Mouse (Mus musculus): ENCODE measurements around the gene Maz.
A peak's percentile ranks its signal among the peaks of the same experiment; 100 is the strongest.

Maz gene

GRCm38 (mm10) chr7:127008239-127009019 is 18.4 kb downstream of the Maz start:
- DNase-seq (ENCODE audit: low read depth, low spot score) = no peak

DNA sequence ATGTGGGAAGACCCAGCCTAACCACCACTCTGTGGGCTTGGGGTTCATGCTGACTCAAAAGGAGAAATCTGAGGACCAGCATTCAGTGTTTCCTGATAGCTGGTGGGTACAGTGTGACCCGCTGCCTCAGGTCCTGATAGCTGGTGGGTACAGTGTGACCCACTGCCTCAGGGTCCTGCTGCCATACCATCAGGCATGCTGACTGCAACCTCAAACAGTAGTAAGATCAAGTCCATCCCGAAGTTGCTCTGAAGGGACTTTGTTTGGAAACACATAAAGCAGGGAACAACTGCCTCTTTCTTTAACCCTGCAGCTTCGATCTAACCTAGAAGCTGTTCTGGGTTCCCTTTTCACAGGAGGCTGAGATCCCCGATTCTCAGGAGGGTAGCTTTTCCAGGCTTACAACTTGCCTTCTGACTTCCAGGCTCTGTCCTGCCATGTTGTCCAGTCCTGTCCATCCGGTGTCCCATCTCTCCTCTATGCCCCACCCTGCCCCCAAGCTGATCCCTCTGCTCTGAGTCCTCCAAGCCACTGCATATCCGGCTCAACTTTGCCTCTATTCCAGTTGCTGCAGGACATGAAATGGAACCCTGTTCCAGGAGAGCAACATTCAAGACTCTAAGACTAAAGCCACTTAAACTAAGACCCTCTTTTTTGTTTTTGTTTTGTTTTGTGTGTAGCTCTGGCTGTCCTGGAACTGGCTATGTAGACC is 19.4 kb downstream of the Maz start:
- DNase-seq (ENCODE audit: low read depth, low spot score) = no peak

DNA sequence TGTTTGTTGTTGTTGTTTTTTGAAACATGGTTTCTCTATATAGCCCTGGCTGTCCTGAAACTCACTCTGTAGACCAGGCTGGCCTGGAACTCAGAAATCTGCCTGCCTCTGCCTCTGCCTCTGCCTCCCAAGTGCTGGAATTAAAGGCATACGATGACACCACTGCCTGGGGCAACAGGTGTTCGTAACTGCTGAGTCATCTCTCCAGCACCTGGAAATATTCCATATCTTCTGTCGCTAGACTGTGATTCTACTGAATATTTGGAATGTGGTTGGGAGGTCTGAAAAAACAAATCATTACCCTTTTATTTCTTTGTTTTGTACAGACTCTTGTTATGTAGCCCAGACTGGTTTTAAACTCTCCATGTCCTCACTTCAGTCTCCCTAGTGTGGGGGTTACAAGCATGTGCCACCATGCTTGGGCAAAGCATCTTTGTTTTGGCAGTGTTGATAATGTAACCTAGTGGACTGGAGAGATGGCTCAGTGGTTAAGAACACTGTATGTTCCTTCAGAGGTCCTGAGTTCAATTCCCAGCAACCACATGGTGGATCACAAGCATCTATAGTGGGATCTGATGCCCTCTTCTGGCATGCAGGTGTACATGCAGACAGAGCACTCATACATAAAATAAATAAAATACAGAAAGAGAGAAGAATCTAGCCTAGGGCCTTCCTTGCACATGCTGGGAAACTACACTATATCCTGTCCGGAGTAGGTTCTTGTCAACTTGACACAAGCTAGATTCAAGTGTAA is 22.5 kb downstream of the Maz start:
- DNase-seq (ENCODE audit: low read depth, low spot score) = no peak

- DNase-seq (ENCODE audit: low read depth, low spot score) = no peak
Measured at GRCm38 (mm10) chr7:127003620-127004019, 23.2 kb downstream of the Maz start.

GRCm38 (mm10) chr7:126999568-126999967 is 27.3 kb downstream of the Maz start:
- no peak for DNase-seq (ENCODE audit: low read depth, low spot score)

DNA sequence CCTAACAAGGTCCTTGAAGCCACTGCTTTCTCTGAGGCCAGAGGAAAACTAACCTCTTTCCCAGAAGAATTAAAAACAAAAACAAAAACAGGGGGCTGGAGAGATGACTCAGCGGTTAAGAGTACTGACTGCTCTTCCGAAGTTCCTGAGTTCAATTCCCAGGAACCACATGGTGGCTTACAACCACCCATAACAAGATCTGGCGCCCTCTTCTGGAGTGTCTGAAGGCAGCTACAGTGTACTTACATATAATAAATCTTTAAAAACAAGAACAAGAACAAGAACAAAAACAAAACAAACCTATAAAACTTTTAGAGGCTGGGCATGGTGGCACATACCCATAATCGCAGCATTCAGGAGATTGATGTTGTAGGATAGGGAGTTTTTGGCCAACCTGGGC is 30.4 kb downstream of the Maz start:
- no peak for DNase-seq (ENCODE audit: low read depth, low spot score)

- no peak for DNase-seq (ENCODE audit: low read depth, low spot score)
Measured at GRCm38 (mm10) chr7:126988816-126989215, 38.0 kb downstream of the Maz start.

GRCm38 (mm10) chr7:126986319-126986718 is 40.5 kb downstream of the Maz start:
- DNase-seq (ENCODE audit: low read depth, low spot score) = no peak

- DNase-seq (ENCODE audit: low read depth, low spot score) = no peak
Measured at GRCm38 (mm10) chr7:126984667-126985444, 42.0 kb downstream of the Maz start.

- DNase-seq (ENCODE audit: low read depth, low spot score) = no peak
Measured at GRCm38 (mm10) chr7:126983113-126983512, 43.7 kb downstream of the Maz start.

- no peak for DNase-seq (ENCODE audit: low read depth, low spot score)
Measured at GRCm38 (mm10) chr7:126982054-126982453, 44.8 kb downstream of the Maz start.

GRCm38 (mm10) chr7:126981601-126982000 is 45.2 kb downstream of the Maz start:
- DNase-seq (ENCODE audit: low read depth, low spot score) = no peak

DNA sequence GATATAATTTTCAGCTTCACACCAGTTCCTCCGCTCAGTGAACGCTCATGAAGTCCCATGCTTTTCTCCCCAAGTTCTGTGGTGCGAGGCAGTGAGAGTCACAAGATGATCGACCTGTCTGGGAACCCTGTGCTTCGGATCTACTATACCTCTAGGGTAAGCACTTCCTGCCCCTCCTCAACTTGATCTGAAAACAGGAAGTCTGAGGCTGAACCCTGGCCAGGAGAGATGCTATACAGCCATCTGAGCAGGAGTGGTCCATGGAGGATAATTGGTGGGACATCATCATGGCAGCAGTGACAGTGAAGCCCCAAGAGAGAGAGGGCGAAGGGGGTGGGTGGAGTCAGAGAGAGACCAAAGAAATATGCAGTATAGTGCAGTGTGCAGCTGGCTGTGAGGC is 48.0 kb downstream of the Maz start:
- no peak for DNase-seq (ENCODE audit: low read depth, low spot score)

DNA sequence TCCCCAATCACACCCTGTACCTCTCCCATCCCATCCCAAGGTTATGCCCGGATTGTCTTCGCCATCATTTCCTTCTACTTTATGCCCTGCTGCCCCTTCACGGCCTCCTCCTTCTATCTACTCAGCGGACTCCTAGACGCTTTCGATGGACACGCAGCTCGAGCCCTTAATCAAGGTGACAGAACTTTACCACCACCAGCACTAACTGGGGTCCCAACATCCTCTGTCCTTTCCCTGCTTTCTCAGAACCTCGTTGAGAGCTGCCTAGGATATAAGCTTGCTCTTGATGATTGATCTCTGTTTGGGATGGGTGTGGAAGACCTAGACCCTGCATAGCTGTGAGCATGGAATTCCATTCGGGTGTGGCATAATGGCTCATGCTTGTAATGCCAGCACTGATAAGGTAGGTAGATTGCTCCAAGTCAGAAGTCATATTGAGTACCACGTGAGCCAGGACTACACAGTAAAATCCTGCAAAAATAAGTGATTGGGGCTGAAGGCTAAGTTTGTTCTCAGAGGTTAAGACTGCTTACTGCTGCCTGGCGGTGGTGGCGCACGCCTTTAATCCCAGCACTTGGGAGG is 49.9 kb downstream of the Maz start:
- DNase-seq (ENCODE audit: low read depth, low spot score) = no peak

DNA sequence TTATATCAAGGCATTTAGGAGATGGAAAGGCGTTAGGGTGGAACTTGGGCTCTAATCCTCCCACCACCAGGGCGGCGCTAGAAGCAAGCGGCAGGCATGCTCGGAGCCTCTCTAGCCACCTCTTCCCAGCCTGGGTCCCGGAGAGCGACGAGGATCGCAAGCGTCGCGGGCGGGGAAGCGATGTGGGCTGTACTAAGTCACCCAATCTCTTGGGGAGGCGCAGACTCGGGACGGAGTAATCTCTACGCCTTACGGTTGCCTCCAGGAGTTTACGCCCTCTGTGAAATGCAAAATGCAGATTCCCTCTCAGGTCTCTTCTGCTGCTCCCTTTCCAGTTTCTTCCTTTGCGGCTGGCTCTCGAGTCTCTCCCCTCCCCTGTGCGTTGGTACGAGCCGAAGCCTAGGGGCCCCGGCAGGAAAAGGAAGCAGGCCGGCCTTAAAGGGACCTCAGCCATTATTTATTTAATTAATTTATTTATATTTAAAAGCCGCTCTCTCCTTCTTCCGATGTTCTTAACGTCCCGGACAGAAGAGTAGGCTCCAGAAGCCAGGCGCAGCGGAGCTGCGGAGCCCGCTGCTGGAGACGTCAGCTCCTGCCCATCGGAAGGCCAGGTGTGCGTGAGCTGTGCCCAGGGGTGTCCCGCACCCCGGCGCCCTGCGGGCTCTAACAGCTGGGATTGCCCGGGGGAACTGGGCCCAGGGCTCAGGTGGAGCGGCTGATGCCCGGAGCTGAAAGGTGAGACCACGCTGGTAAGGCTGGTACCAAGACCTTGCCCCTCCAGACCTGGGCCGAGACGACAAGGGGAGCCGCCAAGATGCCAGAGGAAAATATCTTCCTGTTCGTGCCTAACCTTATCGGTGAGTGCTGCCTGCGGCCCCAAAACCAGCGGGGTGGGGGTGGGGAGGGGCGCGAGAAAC is 50.6 kb downstream of the Maz start, which contains the start of gene Cdiptos:
TSS of gene Cdiptos (minus strand) at position 149 of the 917 bp plus-strand sequence.
- peak; percentile 89 for DNase-seq (ENCODE audit: low read depth, low spot score)

DNA sequence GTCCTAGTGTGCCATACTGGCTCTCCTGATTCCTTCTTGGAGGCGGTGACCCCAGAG is 51.1 kb downstream of the Maz start, which contains the start of gene Cdipt:
TSS of gene Cdipt (plus strand) at position 22 of the 57 bp plus-strand sequence.
- DNase-seq (ENCODE audit: low read depth, low spot score) = no peak

DNA sequence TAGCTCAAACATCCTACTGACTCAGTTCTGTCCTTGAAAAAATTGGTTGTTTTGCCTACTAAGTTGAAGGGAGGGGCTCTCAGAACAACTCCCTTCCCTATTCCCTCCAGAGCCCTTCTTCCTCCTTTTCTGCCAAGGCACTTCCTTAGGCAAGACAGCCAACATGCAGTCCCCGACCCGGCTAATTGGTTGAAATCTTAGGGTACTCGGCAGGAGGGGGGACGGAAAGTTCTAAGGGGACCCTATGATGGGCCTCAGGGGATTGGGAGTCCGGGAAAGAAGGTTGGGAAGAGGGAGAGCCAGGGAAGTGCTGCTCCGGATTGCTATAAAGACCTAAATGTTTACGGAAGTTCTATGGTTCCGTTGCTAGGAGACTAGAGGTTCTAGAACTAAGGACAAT is 51.3 kb downstream of the Maz start:
- no peak for DNase-seq (ENCODE audit: low read depth, low spot score)
